Mouse (Mus musculus) intestine, postnatal 0 days (tissue): ENCODE results near the gene Tspan17. TPM values are rescaled to one million over a fixed set of nuclear protein-coding genes. Genes with fewer than 3 reads are reported as not detected.
A peak's percentile ranks its signal among the peaks of the same experiment; 100 is the strongest.

Experiments used
- ATAC-seq: fragments of 200-750 bp; cut with Nextera tagmentation; 2 replicates; pipeline ENCODE4 v1.8.0; 2017; ENCODE audit warnings: mild to moderate bottlenecking, moderate TSS enrichment, moderate library complexity
- H3K27ac ChIP-seq: fragments of 300-500 bp; sonication (generic); 2 replicates; pipeline ENCODE4 v1.5.1; 2014; ENCODE audit warnings: mild to moderate bottlenecking, low read depth, low read length, moderate library complexity
- H3K27me3 ChIP-seq: fragments of 300-500 bp; sonication (generic); replicated peaks from 2 replicates; pipeline ENCODE4 v1.6.1; 2014; ENCODE audit warnings: low read length, mixed read lengths; ENCODE audit not compliant: control insufficient read depth, insufficient read depth
- H3K36me3 ChIP-seq: fragments of 300-500 bp; sonication (generic); 2 replicates; pipeline ENCODE4 v1.6.1; 2014; ENCODE audit warnings: mild to moderate bottlenecking, moderate library complexity; ENCODE audit not compliant: control insufficient read depth, insufficient read depth
- H3K4me1 ChIP-seq: fragments of 300-500 bp; sonication (generic); replicated peaks from 2 replicates; pipeline ENCODE4 v1.6.1; 2014; ENCODE audit warnings: antibody characterized with exemption, low read length, mixed read lengths; ENCODE audit not compliant: control insufficient read depth, insufficient read depth
- H3K4me2 ChIP-seq: fragments of 300-500 bp; sonication (generic); replicated peaks from 2 replicates; pipeline ENCODE4 v1.6.1; 2014; ENCODE audit warnings: low read depth, mild to moderate bottlenecking, moderate library complexity
- H3K4me3 ChIP-seq: fragments of 300-500 bp; sonication (generic); 2 replicates; pipeline ENCODE4 v1.5.1; 2014; ENCODE audit warnings: low read depth, low read length
- H3K9ac ChIP-seq: fragments of 300-500 bp; sonication (generic); 2 replicates; pipeline ENCODE4 v1.6.1; 2014; ENCODE audit warnings: mild to moderate bottlenecking, low read depth, low read length
- H3K9me3 ChIP-seq: fragments of 300-500 bp; sonication (generic); 2 replicates; pipeline ENCODE4 v1.6.1; 2016; ENCODE audit warnings: mixed run types; ENCODE audit not compliant: control insufficient read depth
- CTCF ChIP-seq: sonication (generic); IDR thresholded peaks from 2 replicates; pipeline ENCODE4 v1.5.1; 2016; ENCODE audit warnings: low read depth, mild to moderate bottlenecking, control low read depth, antibody characterized with exemption, moderate library complexity
- WGBS: fragments of 180-500 bp; shearing (Covaris S2); extraction: QIAGEN DNeasy Blood & Tissue Kit; methylation state at CpG from one replicate; pipeline ENCODE4 v1.1.7; 2014; 5-methylcytosine and 5-hydroxymethylcytosine counted together
- polyA plus RNA-seq: library from polyadenylated mRNA; unstranded; fragments of >200 nt; fragmentation: Nextera tagmentation; extraction: Ambion mirVana; gene quantifications from 2 replicates; pipeline ENCODE4 v1.2.1, GENCODE M21; 2015

The Tspan17 gene
- polyA plus RNA-seq, 1 experiment from 2014 or later, result 15.2 TPM

DNA sequence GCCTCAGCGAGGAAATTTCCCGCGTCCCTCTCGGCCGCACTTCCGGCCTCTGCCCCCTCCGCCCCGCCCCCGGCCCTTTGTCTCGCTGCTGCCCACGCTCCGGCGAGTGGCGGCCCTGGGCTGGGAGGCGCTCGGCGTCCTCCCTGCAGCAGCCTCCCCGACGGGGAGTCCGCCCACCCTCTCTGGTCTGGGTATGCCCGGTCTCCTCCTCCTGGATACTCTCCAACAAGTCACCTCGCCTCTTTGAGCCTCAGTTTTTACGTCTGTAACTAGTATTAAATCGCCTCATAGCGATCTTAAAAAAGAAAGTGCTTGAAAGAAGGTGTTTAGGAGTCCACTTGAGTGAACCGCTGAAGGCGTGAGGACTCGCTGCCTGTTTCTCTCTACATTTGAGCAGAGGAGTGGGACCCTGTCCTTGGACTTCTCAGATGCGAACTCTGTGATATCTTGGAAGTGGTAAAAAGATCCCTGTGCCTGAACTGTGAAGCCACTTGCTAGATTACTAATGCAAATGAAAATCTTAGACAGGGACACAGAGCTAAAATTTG is 39.2 kb upstream of the Tspan17 start, which contains the start of gene Gprin1:
Gprin1 (minus strand) TSS at position 11 of the 548 bp plus-strand sequence.
- no peak for ATAC-seq
- 4% methylated on average over 18 of the region's 29 CpGs for WGBS

GRCm38 (mm10) chr13:54750699-54751098 is 38.5 kb upstream of the Tspan17 start:
- H3K36me3 ChIP-seq, result no peaks in the 10 kb centered on the region
- WGBS, result 1% methylated on average over 8 of the region's 8 CpGs
- no peak overlapping the region for H3K9ac ChIP-seq
- peaks cover 42% of the 10 kb centered on the region for H3K27me3 ChIP-seq
- H3K4me1 ChIP-seq, result peaks cover 4% of the 10 kb centered on the region
- no peaks in the 10 kb centered on the region for H3K9me3 ChIP-seq
- no peak overlapping the region for H3K27ac ChIP-seq
- H3K4me3 ChIP-seq, result no peak overlapping the region
- H3K4me2 ChIP-seq, result no peak overlapping the region
- no peak for TF ChIP-seq CTCF
- ATAC-seq, result no peak

More for the DNA sequence above, 39.2 kb upstream of the Tspan17 start, which contains the start of gene Gprin1:
- Histone ChIP-seq H3K9me3 (no peaks in the 10 kb centered on the region), H3K27ac (no peak within 1 kb of the TSS), H3K4me1 (peaks cover 4% of the 10 kb centered on the region), H3K4me2 (peak within 1 kb of the TSS; percentile 89), H3K9ac (no peak within 1 kb of the TSS), H3K36me3 (no peaks in the 10 kb centered on the region), H3K4me3 (peak within 1 kb of the TSS; percentile 53), H3K27me3 (peaks cover 42% of the 10 kb centered on the region)
- TF ChIP-seq CTCF, result no peak

DNA sequence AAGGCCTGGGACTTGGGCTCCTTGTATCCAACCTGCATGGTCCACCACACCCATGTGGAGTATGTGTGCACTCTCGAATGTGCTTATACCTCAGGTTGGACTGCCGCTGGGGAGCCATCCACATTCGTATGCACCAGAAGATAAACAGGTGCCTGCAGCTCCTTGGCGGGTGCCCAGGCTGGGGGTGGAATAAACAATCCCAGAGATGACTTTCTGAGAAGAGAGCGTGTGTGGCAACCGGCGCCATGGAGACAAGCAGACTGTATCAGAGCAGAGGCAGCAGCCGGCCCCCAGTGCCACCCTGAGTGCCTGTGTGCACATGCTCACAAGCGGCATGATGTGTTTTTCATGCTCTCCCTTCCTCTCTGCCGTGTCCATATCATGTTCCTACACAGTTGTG is 36.5 kb upstream of the Tspan17 start:
- H3K36me3 ChIP-seq, result no peaks in the 10 kb centered on the region
- no peak overlapping the region for H3K9ac ChIP-seq
- no peak overlapping the region for H3K4me2 ChIP-seq
- no peak overlapping the region for H3K4me3 ChIP-seq
- ATAC-seq, result no peak
- no peak for TF ChIP-seq CTCF
- peaks cover 5% of the 10 kb centered on the region for H3K4me1 ChIP-seq
- H3K27me3 ChIP-seq, result peaks cover 37% of the 10 kb centered on the region
- 58% methylated on average over 10 of the region's 10 CpGs for WGBS
- H3K9me3 ChIP-seq, result no peaks in the 10 kb centered on the region
- H3K27ac ChIP-seq, result no peak overlapping the region

DNA sequence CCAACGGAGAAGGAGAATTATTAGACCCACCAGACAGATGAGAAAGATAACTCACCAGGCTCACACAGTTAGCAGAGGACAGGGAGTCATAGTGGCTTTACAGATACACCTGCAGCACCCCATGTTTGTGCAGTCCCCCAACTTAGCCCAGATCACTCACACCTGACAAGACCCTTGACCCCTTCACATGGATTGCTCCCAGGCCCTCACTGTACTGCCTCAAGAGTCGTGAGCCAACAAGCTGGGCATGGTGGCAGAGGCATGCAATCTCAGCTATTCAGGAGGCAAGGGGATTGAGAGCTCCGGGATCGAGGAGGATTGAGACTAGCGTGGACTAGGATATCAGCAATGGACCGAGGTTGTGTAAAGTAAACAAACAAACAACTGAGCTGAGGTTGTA is 35.4 kb upstream of the Tspan17 start:
- Histone ChIP-seq H3K27ac (no peak overlapping the region), H3K4me1 (peaks cover 8% of the 10 kb centered on the region), H3K4me2 (no peak overlapping the region), H3K4me3 (no peak overlapping the region), H3K36me3 (no peaks in the 10 kb centered on the region), H3K27me3 (peaks cover 34% of the 10 kb centered on the region), H3K9ac (no peak overlapping the region), H3K9me3 (no peaks in the 10 kb centered on the region)
- WGBS, result 63% methylated on average over 6 of the region's 6 CpGs
- TF ChIP-seq CTCF, result no peak
- no peak for ATAC-seq

DNA sequence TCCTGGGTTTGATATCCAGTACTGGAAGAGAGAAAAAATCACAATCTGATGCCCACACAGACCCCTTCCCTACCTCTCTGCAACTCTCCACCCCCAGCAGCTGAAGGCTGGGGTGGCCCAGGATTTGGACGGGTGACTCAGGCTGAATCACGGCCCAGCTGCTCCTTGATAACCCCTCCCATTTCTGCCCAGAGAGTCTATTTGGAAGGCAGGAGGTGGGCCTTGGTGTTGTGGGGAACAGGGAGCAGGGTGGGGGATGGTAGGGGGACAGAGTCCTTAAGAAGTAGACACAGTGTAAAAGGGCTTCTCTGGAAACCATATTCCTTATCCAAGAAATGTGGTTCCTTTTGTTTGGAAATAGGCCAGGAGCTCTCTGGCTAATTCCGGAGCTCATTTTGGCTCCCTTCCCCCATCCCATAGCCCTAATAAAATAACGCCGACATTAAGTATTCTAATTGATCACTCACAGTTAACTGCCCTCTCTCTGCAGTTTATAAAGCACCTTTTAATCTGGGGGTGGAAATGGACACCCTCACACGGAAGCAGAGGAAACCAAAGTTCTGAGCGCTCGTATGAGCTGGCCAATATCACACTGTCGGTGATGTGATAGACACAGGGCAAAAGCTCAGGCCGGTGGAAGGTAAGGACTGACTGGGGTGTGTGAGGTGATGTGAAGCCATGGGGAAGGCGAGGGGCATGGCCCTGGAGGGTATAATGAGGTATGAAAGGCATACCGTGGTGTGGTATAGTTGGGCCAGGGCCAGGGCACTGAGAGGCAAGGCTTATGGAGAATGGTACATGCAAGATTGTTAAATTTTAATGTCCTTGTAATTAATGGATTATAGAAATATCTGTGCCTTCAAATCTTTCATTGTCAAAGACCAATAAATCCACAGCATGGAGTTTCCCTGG is 34.8 kb upstream of the Tspan17 start:
- Histone ChIP-seq H3K4me1 (peaks cover 8% of the 10 kb centered on the region), H3K4me2 (no peak overlapping the region), H3K9ac (no peak overlapping the region), H3K9me3 (no peaks in the 10 kb centered on the region), H3K27me3 (peaks cover 31% of the 10 kb centered on the region), H3K36me3 (no peaks in the 10 kb centered on the region), H3K27ac (no peak overlapping the region), H3K4me3 (no peak overlapping the region)
- 40% methylated on average over 12 of the region's 12 CpGs for WGBS
- ATAC-seq, result no peak
- TF ChIP-seq CTCF, result no peak

DNA sequence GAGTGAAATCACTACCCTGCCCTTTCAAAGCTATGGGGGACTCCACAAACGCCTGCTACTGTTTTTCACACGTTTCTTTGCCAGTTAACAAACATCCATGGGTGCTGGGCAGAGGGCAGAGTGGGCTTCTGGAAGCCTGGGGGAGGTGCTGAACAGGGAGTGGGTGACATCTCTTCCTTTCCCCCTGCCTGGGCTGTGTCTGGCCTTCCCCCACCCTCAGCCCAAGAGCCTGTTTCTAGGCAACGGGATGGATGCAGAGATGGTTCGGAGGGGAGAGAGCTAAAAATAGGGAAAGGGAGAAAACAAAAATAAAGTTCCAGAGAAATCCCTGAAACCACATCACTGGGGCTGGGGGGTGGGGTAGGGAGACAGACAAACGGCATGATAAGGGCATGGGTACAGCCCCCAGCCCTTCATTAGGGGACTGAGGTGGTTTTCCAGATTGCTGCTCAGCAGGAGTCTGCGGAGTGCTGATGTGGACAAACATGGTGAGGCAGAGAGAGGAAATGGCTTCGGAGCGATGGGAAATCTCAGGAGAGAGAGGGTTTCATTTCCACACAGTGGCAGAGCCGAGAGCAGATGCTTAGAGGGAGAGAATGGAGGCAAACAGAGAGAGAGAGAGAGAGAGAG is 33.9 kb upstream of the Tspan17 start:
- Histone ChIP-seq H3K9me3 (no peaks in the 10 kb centered on the region), H3K36me3 (no peaks in the 10 kb centered on the region), H3K27me3 (peaks cover 26% of the 10 kb centered on the region), H3K4me1 (peaks cover 4% of the 10 kb centered on the region; the same call in 1 of the 2 replicates), H3K9ac (no peak overlapping the region), H3K4me2 (no peak overlapping the region), H3K27ac (no peak overlapping the region), H3K4me3 (no peak overlapping the region)
- no peak for TF ChIP-seq CTCF
- WGBS, result 27% methylated on average over 9 of the region's 9 CpGs
- ATAC-seq, result no peak
